Mouse (Mus musculus) myocyte (in vitro differentiated cells): ENCODE measurements around the gene Lhx5. TPM values are rescaled to one million over a fixed set of nuclear protein-coding genes. Genes with fewer than 3 reads are reported as not detected.

Experiments used
- H3K27me3 ChIP-seq: one replicate; pipeline ENCODE4 v1.6.1; 2011; ENCODE audit not compliant: control insufficient read depth, insufficient read depth, insufficient read length
- H3K36me3 ChIP-seq: one replicate; pipeline ENCODE4 v1.6.1; 2011; ENCODE audit not compliant: control insufficient read depth, insufficient read depth
- H3K4me2 ChIP-seq: one replicate; pipeline ENCODE4 v1.6.1; 2011; ENCODE audit warnings: low read depth, control low read depth
- H3K4me3 ChIP-seq: one replicate; pipeline ENCODE4 v1.5.1; 2011; ENCODE audit warnings: mild to moderate bottlenecking, control low read depth, moderate library complexity
- H3K79me2 ChIP-seq: one replicate; pipeline ENCODE4 v1.6.1; 2011; ENCODE audit not compliant: control insufficient read depth, insufficient read depth
- H3ac ChIP-seq: one replicate; pipeline ENCODE4 v1.6.1; 2011; ENCODE audit not compliant: control insufficient read depth, insufficient read length
- CEBPB ChIP-seq: IDR thresholded peaks from 2 replicates; pipeline ENCODE4 v1.6.1; 2011; ENCODE audit warnings: mild to moderate bottlenecking, moderate library complexity; ENCODE audit not compliant: poor library complexity, insufficient read depth, severe bottlenecking
- E2F4 ChIP-seq: IDR thresholded peaks from one replicate; pipeline ENCODE4 v1.6.1; 2011; ENCODE audit warnings: mild to moderate bottlenecking, control low read depth, moderate library complexity; ENCODE audit not compliant: insufficient read depth
- MAX ChIP-seq: IDR thresholded peaks from one replicate; pipeline ENCODE4 v1.6.1; 2011; ENCODE audit warnings: low read depth, mild to moderate bottlenecking, control low read depth
- MYOD1 ChIP-seq, 3 experiments: IDR thresholded peaks; one replicate each; pipeline ENCODE4 v1.6.1; 2011; ENCODE audit warnings: control low read depth in 2 of 3, low read depth in 2 of 3, mild to moderate bottlenecking in 2 of 3, moderate library complexity in 1 of 3; ENCODE audit not compliant: insufficient read length in 2 of 3, control insufficient read depth in 1 of 3
- MYOG ChIP-seq, 3 experiments: IDR thresholded peaks; one replicate each; pipeline ENCODE4 v1.6.1; 2011; ENCODE audit warnings: control low read depth in 2 of 3, low read depth in 2 of 3, mild to moderate bottlenecking in 2 of 3; ENCODE audit not compliant: insufficient read length in 2 of 3, control insufficient read depth in 1 of 3, insufficient read depth in 1 of 3
- POLR2A ChIP-seq: IDR thresholded peaks from one replicate; pipeline ENCODE4 v1.6.1; 2011; ENCODE audit warnings: low read depth, mild to moderate bottlenecking, control low read depth, moderate library complexity; ENCODE audit not compliant: insufficient read length
- POLR2AphosphoS2 ChIP-seq: IDR thresholded peaks from one replicate; pipeline ENCODE4 v1.6.1; 2011; ENCODE audit warnings: low read depth, control low read depth; ENCODE audit not compliant: insufficient read length
- REST ChIP-seq: IDR thresholded peaks from one replicate; pipeline ENCODE4 v1.6.1; 2011; ENCODE audit warnings: mild to moderate bottlenecking, control low read depth, moderate library complexity; ENCODE audit not compliant: insufficient read depth, insufficient read length
- SRF ChIP-seq: IDR thresholded peaks from one replicate; pipeline ENCODE4 v1.6.1; 2011; ENCODE audit warnings: low read depth; ENCODE audit not compliant: control insufficient read depth, insufficient read length
- TCF12 ChIP-seq: IDR thresholded peaks from one replicate; pipeline ENCODE4 v1.6.1; 2011; ENCODE audit warnings: mild to moderate bottlenecking, control low read depth; ENCODE audit not compliant: poor library complexity, insufficient read depth, severe bottlenecking
- TCF3 ChIP-seq: IDR thresholded peaks from one replicate; pipeline ENCODE4 v1.6.1; 2011; ENCODE audit warnings: low read depth, control low read depth; ENCODE audit not compliant: insufficient read length
- USF1 ChIP-seq: IDR thresholded peaks from one replicate; pipeline ENCODE4 v1.6.1; 2011; ENCODE audit warnings: low read depth, mild to moderate bottlenecking, control low read depth, moderate library complexity
- polyA plus RNA-seq: library from polyadenylated mRNA; unstranded; fragments of >200 nt; fragmentation: generic; extraction: Trizol; gene quantifications from one replicate; pipeline ENCODE4 v1.2.1, GENCODE M21; 2012; ENCODE audit warnings: missing spikeins

Gene Lhx5
- polyA plus RNA-seq, 1 experiment: not detected

DNA sequence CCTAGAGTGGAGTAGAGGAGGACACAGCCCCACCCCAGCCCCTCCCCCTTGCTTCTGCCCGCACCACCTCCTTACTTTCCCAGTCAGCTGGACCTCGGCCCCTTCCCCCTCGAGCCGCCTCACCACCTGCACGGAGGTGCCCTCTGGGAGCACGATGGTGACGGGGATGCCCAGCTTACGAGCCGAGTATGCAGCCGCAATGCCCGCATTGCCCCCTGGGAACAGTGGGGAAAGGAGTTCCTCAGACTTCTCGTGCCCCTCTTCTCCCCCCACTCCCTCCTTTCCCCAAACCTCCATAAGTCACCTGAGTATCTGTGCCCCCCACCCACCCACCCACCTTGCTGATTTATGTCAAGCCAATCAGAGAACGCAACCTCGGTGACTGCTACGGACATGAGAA, 30.4 kb downstream of the Lhx5 start:
- TF ChIP-seq MYOG (IDR thresholded peaks at IDR 0.05; ENCODE audit: control insufficient read depth in 1 of 3, insufficient read depth in 1 of 3, insufficient read length in 2 of 3, low read depth in 2 of 3): no peak
- TF ChIP-seq REST: no peak
- TF ChIP-seq TCF3: no peak
- no peak for TF ChIP-seq SRF
- TF ChIP-seq TCF12: no peak
- no peak for TF ChIP-seq MAX
- no peak for TF ChIP-seq USF1
- TF ChIP-seq E2F4: no peak
- no peak for TF ChIP-seq MYOD1 (IDR thresholded peaks at IDR 0.05; ENCODE audit: control insufficient read depth in 1 of 3, insufficient read length in 2 of 3, low read depth in 2 of 3)
- TF ChIP-seq POLR2AphosphoS2: no peak
- TF ChIP-seq CEBPB: no peak
- no peak for TF ChIP-seq POLR2A
- H3ac ChIP-seq: no peak overlapping the region
- H3K79me2 ChIP-seq: no peaks in the 10 kb centered on the region
- H3K27me3 ChIP-seq: peaks cover 28% of the 10 kb centered on the region
- no peak overlapping the region for H3K4me3 ChIP-seq
- H3K36me3 ChIP-seq: no peaks in the 10 kb centered on the region
- H3K4me2 ChIP-seq: no peak overlapping the region

DNA sequence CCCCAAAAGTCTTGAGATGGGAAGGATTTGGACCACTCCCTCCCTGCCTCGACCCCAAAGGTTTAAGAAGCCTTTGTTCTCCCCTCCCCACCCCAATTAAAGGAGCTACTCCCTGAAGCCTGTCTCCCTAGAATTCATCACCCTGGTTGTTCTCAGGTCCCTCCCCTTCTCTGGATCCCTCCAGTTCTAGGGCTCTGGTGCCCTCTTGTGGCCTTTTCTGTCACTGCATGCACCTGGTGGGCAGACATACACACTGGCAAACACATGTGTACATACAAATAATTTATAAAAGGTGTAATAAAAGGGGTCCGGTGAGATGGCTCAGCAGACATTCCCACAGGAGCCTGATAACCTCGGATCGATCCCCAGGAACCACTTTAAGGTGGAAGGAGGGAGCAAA, 32.8 kb downstream of the Lhx5 start:
- H3ac ChIP-seq: no peak overlapping the region
- H3K36me3 ChIP-seq: no peaks in the 10 kb centered on the region
- no peak overlapping the region for H3K4me3 ChIP-seq
- H3K79me2 ChIP-seq: no peaks in the 10 kb centered on the region
- H3K27me3 ChIP-seq: peaks cover 38% of the 10 kb centered on the region
- TF ChIP-seq TCF3 (no peak), E2F4 (no peak), CEBPB (no peak), TCF12 (no peak), POLR2A (no peak), POLR2AphosphoS2 (no peak), SRF (no peak), USF1 (no peak), REST (no peak), MYOG (IDR thresholded peaks at IDR 0.05; ENCODE audit: control insufficient read depth in 1 of 3, insufficient read depth in 1 of 3, insufficient read length in 2 of 3, low read depth in 2 of 3) (no peak), MYOD1 (IDR thresholded peaks at IDR 0.05; ENCODE audit: control insufficient read depth in 1 of 3, insufficient read length in 2 of 3, low read depth in 2 of 3) (no peak), MAX (no peak)
- no peak overlapping the region for H3K4me2 ChIP-seq

DNA sequence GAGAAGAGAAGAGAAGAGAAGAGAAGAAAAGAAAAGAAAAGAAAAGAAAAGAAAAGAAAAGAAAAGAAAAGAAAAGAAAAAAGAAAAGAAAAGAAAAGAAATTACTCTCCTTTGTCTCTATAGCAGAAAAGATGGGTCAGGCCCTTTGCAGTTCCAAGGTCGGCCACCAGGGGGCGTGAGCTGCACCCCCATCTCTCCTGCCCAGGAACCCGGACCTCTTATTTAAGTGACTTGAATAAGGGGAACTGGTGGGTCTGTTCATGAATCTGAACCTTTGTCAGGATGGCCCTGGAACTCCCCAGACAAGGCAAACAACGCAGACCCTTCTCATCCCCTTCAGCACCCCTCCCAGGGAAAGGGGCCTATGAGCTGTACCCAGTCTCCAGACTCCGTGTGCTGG, 33.6 kb downstream of the Lhx5 start:
- TF ChIP-seq POLR2AphosphoS2 (no peak), CEBPB (no peak), E2F4 (no peak), TCF12 (no peak), TCF3 (no peak), SRF (no peak), USF1 (no peak), POLR2A (no peak), MYOG (IDR thresholded peaks at IDR 0.05; ENCODE audit: control insufficient read depth in 1 of 3, insufficient read depth in 1 of 3, insufficient read length in 2 of 3, low read depth in 2 of 3) (no peak), MYOD1 (IDR thresholded peaks at IDR 0.05; ENCODE audit: control insufficient read depth in 1 of 3, insufficient read length in 2 of 3, low read depth in 2 of 3) (no peak), MAX (no peak)
- H3K4me2 ChIP-seq: no peak overlapping the region
- H3ac ChIP-seq: no peak overlapping the region
- H3K36me3 ChIP-seq: no peaks in the 10 kb centered on the region
- peaks cover 36% of the 10 kb centered on the region for H3K27me3 ChIP-seq
- no peaks in the 10 kb centered on the region for H3K79me2 ChIP-seq
- no peak overlapping the region for H3K4me3 ChIP-seq

DNA sequence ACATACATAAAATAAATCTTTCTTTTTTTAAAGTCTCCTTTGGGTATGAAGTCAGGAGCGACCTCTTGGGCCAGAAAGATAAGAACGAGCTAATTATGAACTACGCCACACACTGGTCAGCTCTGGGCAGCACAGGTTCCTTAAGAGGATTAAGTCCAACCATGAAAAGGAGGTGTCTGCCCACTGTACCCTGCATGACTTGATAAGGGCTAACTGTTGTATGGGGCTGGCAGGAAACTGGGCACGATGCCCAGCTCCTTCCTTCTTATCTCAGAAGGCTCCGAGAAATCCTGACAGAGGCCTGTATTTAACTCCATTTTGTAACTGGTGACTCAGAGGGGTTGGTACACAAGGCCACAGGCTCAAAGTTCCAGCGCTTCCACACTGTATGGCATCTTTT, 34.4 kb downstream of the Lhx5 start:
- Histone ChIP-seq H3K36me3 (no peaks in the 10 kb centered on the region), H3ac (no peak overlapping the region), H3K4me3 (no peak overlapping the region), H3K79me2 (no peaks in the 10 kb centered on the region), H3K27me3 (peaks cover 30% of the 10 kb centered on the region), H3K4me2 (no peak overlapping the region)
- TF ChIP-seq REST (no peak), CEBPB (no peak), MAX (no peak), POLR2AphosphoS2 (no peak), E2F4 (no peak), USF1 (no peak), MYOG (IDR thresholded peaks at IDR 0.05; ENCODE audit: control insufficient read depth in 1 of 3, insufficient read depth in 1 of 3, insufficient read length in 2 of 3, low read depth in 2 of 3) (no peak), SRF (no peak), TCF3 (no peak), TCF12 (no peak), POLR2A (no peak), MYOD1 (IDR thresholded peaks at IDR 0.05; ENCODE audit: control insufficient read depth in 1 of 3, insufficient read length in 2 of 3, low read depth in 2 of 3) (no peak)

DNA sequence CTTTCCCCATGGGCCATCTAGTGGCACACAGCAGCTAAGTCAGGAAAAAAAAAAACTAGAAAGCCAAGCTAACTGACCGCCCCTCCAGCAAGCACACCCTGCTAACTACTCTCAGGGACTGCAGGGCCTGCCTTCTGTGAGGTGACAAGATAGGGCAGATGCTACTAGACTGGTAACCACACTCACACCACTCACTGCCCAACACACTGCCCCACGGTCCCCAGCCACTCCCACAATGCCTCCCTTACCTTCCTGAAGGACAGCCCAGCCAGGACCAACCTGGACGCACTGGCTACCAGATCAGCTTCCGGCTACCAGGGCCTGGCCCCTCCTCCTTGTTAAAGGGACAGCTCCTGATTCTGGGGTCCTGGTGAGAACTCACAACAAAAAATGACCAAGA, 35.5 kb downstream of the Lhx5 start:
- Histone ChIP-seq H3ac (no peak overlapping the region), H3K4me2 (no peak overlapping the region), H3K4me3 (no peak overlapping the region), H3K79me2 (no peaks in the 10 kb centered on the region), H3K27me3 (peaks cover 27% of the 10 kb centered on the region), H3K36me3 (no peaks in the 10 kb centered on the region)
- no peak for TF ChIP-seq E2F4
- TF ChIP-seq POLR2A: no peak
- no peak for TF ChIP-seq CEBPB
- TF ChIP-seq TCF3: no peak
- TF ChIP-seq POLR2AphosphoS2: no peak
- TF ChIP-seq MYOG (IDR thresholded peaks at IDR 0.05; ENCODE audit: control insufficient read depth in 1 of 3, insufficient read depth in 1 of 3, insufficient read length in 2 of 3, low read depth in 2 of 3): no peak
- TF ChIP-seq USF1: no peak
- no peak for TF ChIP-seq TCF12
- no peak for TF ChIP-seq SRF
